Mouse (Mus musculus) embryonic fibroblast, embryonic 13.5 days (primary cell): ENCODE measurements around the gene Ckap4.

ENCODE experiments used
- CTCF ChIP-seq: IDR thresholded peaks from 2 replicates; pipeline ENCODE4 v1.5.1; 2011; ENCODE audit warnings: mild to moderate bottlenecking, control low read depth, low read length, moderate library complexity, borderline replicate concordance; ENCODE audit not compliant: insufficient read depth
- POLR2A ChIP-seq: IDR thresholded peaks from 2 replicates; pipeline ENCODE4 v1.6.1; 2011; ENCODE audit warnings: low read depth, mild to moderate bottlenecking, control low read depth, low read length, moderate library complexity

- TF ChIP-seq CTCF (no peak), POLR2A (no peak)
Observed at GRCm38 (mm10) chr10:84527631-84528030, 6.2 kb downstream of the Ckap4 start.
